Mouse (Mus musculus): Measurements from ENCODE around the gene Lrrk1. TPM values are rescaled to one million over a fixed set of nuclear protein-coding genes. Genes with fewer than 3 reads are reported as not detected.
"Not testable (repeated sequence)": the region's sequence is repeated elsewhere in the genome, so short reads cannot be mapped to it uniquely, and the experiment has no call there.

Gene Lrrk1
- polyA plus RNA-seq, 1 experiment, result not detected

GRCm38 (mm10) chr7:66196609-66197445 lies 191.3 kb downstream of the Lrrk1 start:
- TF ChIP-seq POLR2A (IDR thresholded peaks at IDR 0.05; ENCODE audit: insufficient read depth, low read depth, low read length) (no peak), CTCF (IDR thresholded peaks at IDR 0.05; ENCODE audit: insufficient read depth, low read depth, low read length) (no peak)
- WGBS, result 61% methylated on average over 11 of the region's 11 CpGs
- no peak overlapping the region for H3K4me3 ChIP-seq (ENCODE audit: insufficient read depth, low read depth, low read length)

GRCm38 (mm10) chr7:66195881-66196280 lies 192.3 kb downstream of the Lrrk1 start:
- no peak for TF ChIP-seq POLR2A (IDR thresholded peaks at IDR 0.05; ENCODE audit: insufficient read depth, low read depth, low read length)
- TF ChIP-seq CTCF (IDR thresholded peaks at IDR 0.05; ENCODE audit: insufficient read depth, low read depth, low read length), result no peak
- 59% methylated on average over 1 of the region's 1 CpGs for WGBS
- H3K27ac ChIP-seq (ENCODE audit: insufficient read depth, low read depth, low read length), result peak overlapping the region; percentile 42; the same call in 1 of the 2 replicates
- no peak overlapping the region for H3K4me3 ChIP-seq (ENCODE audit: insufficient read depth, low read depth, low read length)
- peaks cover 27% of the 10 kb centered on the region for H3K4me1 ChIP-seq (ENCODE audit: control insufficient read depth, insufficient read depth, low read length)

More at GRCm38 (mm10) chr7:66196609-66197445, 191.3 kb downstream of the Lrrk1 start:
- Histone ChIP-seq H3K4me1 (ENCODE audit: control insufficient read depth, insufficient read depth, low read length) (peaks cover 29% of the 10 kb centered on the region), H3K27ac (ENCODE audit: insufficient read depth, low read depth, low read length) (peak overlapping the region; percentile 81)

GRCm38 (mm10) chr7:66194511-66194910 lies 193.6 kb downstream of the Lrrk1 start:
- H3K4me3 ChIP-seq (ENCODE audit: insufficient read depth, low read depth, low read length), result no peak overlapping the region
- TF ChIP-seq POLR2A (IDR thresholded peaks at IDR 0.05; ENCODE audit: insufficient read depth, low read depth, low read length), result no peak
- peaks cover 25% of the 10 kb centered on the region for H3K4me1 ChIP-seq (ENCODE audit: control insufficient read depth, insufficient read depth, low read length)
- 88% methylated on average over 3 of the region's 3 CpGs for WGBS
- no peak overlapping the region for H3K27ac ChIP-seq (ENCODE audit: insufficient read depth, low read depth, low read length)

- WGBS, result 93% methylated on average over 10 of the region's 10 CpGs
- not testable (repeated sequence) for H3K4me3 ChIP-seq (ENCODE audit: insufficient read depth, low read depth, low read length); H3K27ac ChIP-seq (ENCODE audit: insufficient read depth, low read depth, low read length); H3K4me1 ChIP-seq (ENCODE audit: control insufficient read depth, insufficient read depth, low read length)
Measured at GRCm38 (mm10) chr7:66190385-66190784, 197.8 kb downstream of the Lrrk1 start.

- WGBS, result 94% methylated on average over 4 of the region's 4 CpGs
- TF ChIP-seq CTCF (IDR thresholded peaks at IDR 0.05; ENCODE audit: insufficient read depth, low read depth, low read length) (no peak), POLR2A (IDR thresholded peaks at IDR 0.05; ENCODE audit: insufficient read depth, low read depth, low read length) (no peak)
- H3K4me3 ChIP-seq (ENCODE audit: insufficient read depth, low read depth, low read length), result no peak overlapping the region
Measured at GRCm38 (mm10) chr7:66187581-66188231, 200.4 kb downstream of the Lrrk1 start.

GRCm38 (mm10) chr7:66185370-66185769 lies 202.8 kb downstream of the Lrrk1 start:
- H3K27ac ChIP-seq (ENCODE audit: insufficient read depth, low read depth, low read length), result no peak overlapping the region
- 88% methylated on average over 5 of the region's 5 CpGs for WGBS
- no peaks in the 10 kb centered on the region; the same call in 1 of the 2 replicates for H3K4me1 ChIP-seq (ENCODE audit: control insufficient read depth, insufficient read depth, low read length)
- H3K4me3 ChIP-seq (ENCODE audit: insufficient read depth, low read depth, low read length), result no peak overlapping the region
- TF ChIP-seq CTCF (IDR thresholded peaks at IDR 0.05; ENCODE audit: insufficient read depth, low read depth, low read length), result no peak
- TF ChIP-seq POLR2A (IDR thresholded peaks at IDR 0.05; ENCODE audit: insufficient read depth, low read depth, low read length), result no peak

More at GRCm38 (mm10) chr7:66187581-66188231, 200.4 kb downstream of the Lrrk1 start:
- Histone ChIP-seq H3K27ac (ENCODE audit: insufficient read depth, low read depth, low read length) (no peak overlapping the region), H3K4me1 (ENCODE audit: control insufficient read depth, insufficient read depth, low read length) (no peaks in the 10 kb centered on the region)

- 86% methylated on average over 4 of the region's 4 CpGs for WGBS
- peaks cover 4% of the 10 kb centered on the region for H3K4me1 ChIP-seq (ENCODE audit: control insufficient read depth, insufficient read depth, low read length)
- no peak overlapping the region for H3K27ac ChIP-seq (ENCODE audit: insufficient read depth, low read depth, low read length)
- H3K4me3 ChIP-seq (ENCODE audit: insufficient read depth, low read depth, low read length), result no peak overlapping the region
- TF ChIP-seq POLR2A (IDR thresholded peaks at IDR 0.05; ENCODE audit: insufficient read depth, low read depth, low read length) (no peak), CTCF (IDR thresholded peaks at IDR 0.05; ENCODE audit: insufficient read depth, low read depth, low read length) (no peak)
Measured at GRCm38 (mm10) chr7:66184026-66184425, 204.1 kb downstream of the Lrrk1 start.

- no peak overlapping the region for H3K4me3 ChIP-seq (ENCODE audit: insufficient read depth, low read depth, low read length)
- no peak overlapping the region for H3K27ac ChIP-seq (ENCODE audit: insufficient read depth, low read depth, low read length)
- peaks cover 8% of the 10 kb centered on the region for H3K4me1 ChIP-seq (ENCODE audit: control insufficient read depth, insufficient read depth, low read length)
- 46% methylated on average over 8 of the region's 8 CpGs for WGBS
- TF ChIP-seq POLR2A (IDR thresholded peaks at IDR 0.05; ENCODE audit: insufficient read depth, low read depth, low read length), result no peak
- no peak for TF ChIP-seq CTCF (IDR thresholded peaks at IDR 0.05; ENCODE audit: insufficient read depth, low read depth, low read length)
Measured at GRCm38 (mm10) chr7:66183404-66183803, 204.7 kb downstream of the Lrrk1 start.

- WGBS, result 79% methylated on average over 7 of the region's 7 CpGs
- no peak for TF ChIP-seq CTCF (IDR thresholded peaks at IDR 0.05; ENCODE audit: insufficient read depth, low read depth, low read length)
- TF ChIP-seq POLR2A (IDR thresholded peaks at IDR 0.05; ENCODE audit: insufficient read depth, low read depth, low read length), result no peak
- Histone ChIP-seq H3K4me1 (ENCODE audit: control insufficient read depth, insufficient read depth, low read length) (peaks cover 8% of the 10 kb centered on the region), H3K27ac (ENCODE audit: insufficient read depth, low read depth, low read length) (no peak overlapping the region), H3K4me3 (ENCODE audit: insufficient read depth, low read depth, low read length) (no peak overlapping the region)
Measured at GRCm38 (mm10) chr7:66182075-66182715, 206.0 kb downstream of the Lrrk1 start.
